In the genomic region with DNA sequence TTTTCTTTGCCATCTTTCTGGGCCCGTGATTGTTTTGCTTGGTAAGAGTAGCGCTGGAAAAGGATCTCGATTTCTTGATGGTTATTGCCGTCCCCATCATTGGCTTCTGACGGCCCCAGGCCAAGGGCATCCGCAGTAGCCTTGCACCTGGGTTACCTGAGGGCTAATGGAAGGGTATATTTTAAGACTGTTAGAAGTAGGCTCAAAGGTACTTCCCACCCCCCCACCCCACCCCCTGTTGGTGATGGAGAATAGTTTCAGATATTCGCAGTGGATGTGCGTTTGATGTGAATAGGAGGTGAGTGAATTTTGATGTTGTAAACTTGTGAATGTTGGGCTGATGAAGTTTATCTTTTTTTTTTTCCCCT, we compare ENCODE assay signal across 8 mouse cellular contexts.
A peak's percentile ranks its signal among the peaks of the same experiment; 100 is the strongest.
DNase-seq lines count a peak whose midpoint lies in the region; ATAC-seq lines count a peak whose summit lies in the region.

No protein-coding gene starts in this region.

- peaks cover 33% of the 10 kb centered on the region for H3K4me1 ChIP-seq in heart, embryonic 13.5 days
- peaks cover 36% of the 10 kb centered on the region for H3K4me1 ChIP-seq in forebrain, embryonic 13.5 days
- peaks cover 9% of the 10 kb centered on the region for H3K4me1 ChIP-seq in liver, embryonic 16.5 days (ENCODE audit: control insufficient read depth, low read depth, low read length)

- no peak for DNase-seq in heart, adult 11 months
- DNase-seq in CD4-positive helper T cell, adult 2 months (ENCODE audit: low read depth, low spot score): peak; percentile 42
- DNase-seq in gastrocnemius, postnatal 36 days: no peak
- no peak for DNase-seq in cerebellum, adult 9-10 months

- H3K9ac ChIP-seq in heart, embryonic 13.5 days: peak overlapping the region; percentile 97
- peak overlapping the region; percentile 99 for H3K9ac ChIP-seq in forebrain, embryonic 13.5 days
- H3K9ac ChIP-seq in liver, embryonic 16.5 days (ENCODE audit: low read depth, low read length): 0 out of 2 replicates have a peak overlapping the region, but pooled peaks have one; percentile 81

- peak overlapping the region; percentile 96 for H3K4me3 ChIP-seq in heart, embryonic 13.5 days
- peak overlapping the region; percentile 97 for H3K4me3 ChIP-seq in forebrain, embryonic 13.5 days
- peak overlapping the region; percentile 77 for H3K4me3 ChIP-seq in liver, embryonic 16.5 days (ENCODE audit: low read depth, low read length)

- H3K4me2 ChIP-seq in heart, embryonic 13.5 days: peak overlapping the region; percentile 99
- H3K4me2 ChIP-seq in forebrain, embryonic 13.5 days: peak overlapping the region; percentile 82
- peak overlapping the region; percentile 71 for H3K4me2 ChIP-seq in liver, embryonic 16.5 days (ENCODE audit: low read depth, low read length)

- peak overlapping the region; percentile 99 for H3K27ac ChIP-seq in heart, embryonic 13.5 days (replicated peaks)
- H3K27ac ChIP-seq in forebrain, embryonic 13.5 days: peak overlapping the region; percentile 98
- no peak overlapping the region for H3K27ac ChIP-seq in liver, embryonic 16.5 days (ENCODE audit: low read length)

- 5% methylated on average over 8 of the region's 8 CpGs for WGBS in heart, embryonic 13.5 days
- 1% methylated on average over 8 of the region's 8 CpGs for WGBS in forebrain, embryonic 13.5 days
- WGBS in liver, embryonic 16.5 days (ENCODE audit: insufficient replicate concordance): 5% methylated on average over 8 of the region's 8 CpGs

- intact Hi-C loops in gastrocnemius, postnatal 36 days (cut with DNase I): loop anchor here (5.0 kb wide), 1 partner anchor 214 kb away; no protein-coding TSS in a partner anchor

- ATAC-seq in heart, embryonic 13.5 days (ENCODE audit: extremely low read depth, insufficient number of reproducible peaks, low FRiP score, low TSS enrichment): no peak
- no peak for ATAC-seq in forebrain, embryonic 13.5 days
- ATAC-seq in liver, embryonic 16.5 days (ENCODE audit: low read depth): no peak
- ATAC-seq in inflammation-experienced regulatory T-cells, adult 6 months: no peak

- no peaks in the 10 kb centered on the region for H3K27me3 ChIP-seq in heart, embryonic 13.5 days (replicated peaks)
- no peaks in the 10 kb centered on the region for H3K27me3 ChIP-seq in forebrain, embryonic 13.5 days
- H3K27me3 ChIP-seq in liver, embryonic 16.5 days (ENCODE audit: control insufficient read depth, insufficient read depth, low read depth, low read length): no peaks in the 10 kb centered on the region

- no peaks in the 10 kb centered on the region for H3K9me3 ChIP-seq in heart, embryonic 13.5 days
- no peaks in the 10 kb centered on the region for H3K9me3 ChIP-seq in forebrain, embryonic 13.5 days (replicated peaks)
- H3K9me3 ChIP-seq in liver, embryonic 16.5 days (replicated peaks; ENCODE audit: control insufficient read depth, low read length): no peaks in the 10 kb centered on the region

- H3K36me3 ChIP-seq in heart, embryonic 13.5 days: no peaks in the 10 kb centered on the region
- no peaks in the 10 kb centered on the region for H3K36me3 ChIP-seq in forebrain, embryonic 13.5 days (ENCODE audit: poor library complexity, severe bottlenecking)
- H3K36me3 ChIP-seq in liver, embryonic 16.5 days (ENCODE audit: control insufficient read depth, insufficient read depth): no peaks in the 10 kb centered on the region
